Mouse (Mus musculus): Measurements from ENCODE around the gene Pak4. TPM values are rescaled to one million over a fixed set of nuclear protein-coding genes. Genes with fewer than 3 reads are reported as not detected.
"Not testable (repeated sequence)": the region's sequence is repeated elsewhere in the genome, so short reads cannot be mapped to it uniquely, and the experiment has no call there.

The Pak4 gene
- polyA plus RNA-seq, 1 experiment: 33.4 TPM

DNA sequence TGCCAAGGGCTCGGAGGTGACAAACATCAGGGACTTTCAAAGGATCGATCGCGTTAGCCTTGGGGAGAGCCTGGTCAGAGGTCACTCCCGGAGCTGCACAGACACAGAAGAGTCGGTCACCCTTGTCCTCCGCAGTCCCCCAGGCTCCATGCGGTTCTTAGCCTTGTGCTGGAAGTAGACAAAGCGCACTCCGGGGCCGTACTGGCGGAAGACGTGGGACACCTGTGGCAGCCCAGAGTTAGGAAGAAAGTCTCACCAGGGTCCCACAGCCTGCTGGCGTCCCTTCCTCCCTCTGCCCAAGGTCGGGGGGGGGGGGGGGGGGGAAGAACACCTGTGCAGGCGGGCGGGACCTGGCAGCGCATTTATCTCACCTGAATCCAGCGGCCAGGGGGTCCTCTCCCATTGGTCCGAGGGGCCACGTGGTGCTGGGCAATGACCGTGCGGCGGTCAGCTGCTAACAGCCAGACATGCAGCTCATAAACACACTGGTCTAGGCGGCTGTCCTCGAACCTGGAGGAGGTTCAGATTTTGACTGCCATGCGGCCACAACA, 53.9 kb downstream of the Pak4 start:
- Histone ChIP-seq H3K79me3 (ENCODE audit: low read depth) (no peaks in the 10 kb centered on the region), H3ac (ENCODE audit: control insufficient read depth, insufficient read length, low read depth) (no peak overlapping the region), H3K27me3 (ENCODE audit: control insufficient read depth, insufficient read depth, insufficient read length) (peaks cover 37% of the 10 kb centered on the region), H3K36me3 (ENCODE audit: control insufficient read depth, insufficient read depth) (no peaks in the 10 kb centered on the region), H3K4me3 (ENCODE audit: insufficient read depth, poor library complexity, severe bottlenecking) (no peak overlapping the region), H3K79me2 (ENCODE audit: control insufficient read depth, insufficient read depth) (no peaks in the 10 kb centered on the region)
- TF ChIP-seq FOSL1 (IDR thresholded peaks at IDR 0.05; ENCODE audit: insufficient read depth, low read length, poor library complexity, severe bottlenecking): no peak
- no peak for TF ChIP-seq MAX (IDR thresholded peaks at IDR 0.05)
- TF ChIP-seq MYOD1 (IDR thresholded peaks at IDR 0.05; ENCODE audit: control insufficient read depth, insufficient read length, low read depth): no peak
- no peak for TF ChIP-seq MYOG (IDR thresholded peaks at IDR 0.05; ENCODE audit: control insufficient read depth, extremely low read depth, insufficient read length)
- no peak for TF ChIP-seq CEBPB (IDR thresholded peaks at IDR 0.05; ENCODE audit: low read depth)
- TF ChIP-seq CTCF (IDR thresholded peaks at IDR 0.05; ENCODE audit: control insufficient read depth, insufficient read depth, insufficient read length): no peak
- TF ChIP-seq USF1 (IDR thresholded peaks at IDR 0.05; ENCODE audit: low read depth): no peak

DNA sequence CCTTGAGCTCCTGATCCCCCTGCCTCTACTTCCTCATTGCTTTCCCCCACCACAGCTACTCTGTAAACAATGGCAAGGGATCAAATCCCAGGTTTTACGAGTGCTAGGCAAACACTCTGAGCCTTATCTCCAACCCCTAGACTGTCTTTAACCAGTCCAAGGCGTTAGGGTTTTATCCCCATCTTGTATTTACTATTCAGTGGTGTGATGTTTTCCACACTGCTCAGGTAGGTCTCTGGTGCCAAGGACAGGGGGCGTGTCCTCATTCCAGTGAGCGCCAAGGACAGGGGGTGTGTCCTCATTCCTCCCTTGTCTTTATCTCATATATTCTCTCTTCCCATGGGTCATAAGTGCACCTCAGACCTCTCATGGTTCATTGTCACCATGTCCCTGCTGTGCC, 57.5 kb downstream of the Pak4 start, which contains the start of gene Sycn:
TSS of gene Sycn (plus strand) at position 360 of the 400 bp plus-strand sequence.
- Histone ChIP-seq H3K79me3 (ENCODE audit: low read depth) (no peaks in the 10 kb centered on the region), H3K79me2 (ENCODE audit: control insufficient read depth, insufficient read depth) (no peaks in the 10 kb centered on the region), H3K36me3 (ENCODE audit: control insufficient read depth, insufficient read depth) (no peaks in the 10 kb centered on the region), H3K27me3 (ENCODE audit: control insufficient read depth, insufficient read depth, insufficient read length) (peaks cover 19% of the 10 kb centered on the region), H3K4me3 (ENCODE audit: insufficient read depth, poor library complexity, severe bottlenecking) (no peak within 1 kb of the TSS), H3ac (ENCODE audit: control insufficient read depth, insufficient read length, low read depth) (no peak within 1 kb of the TSS)
- TF ChIP-seq MYOG (IDR thresholded peaks at IDR 0.05; ENCODE audit: control insufficient read depth, extremely low read depth, insufficient read length) (no peak), FOSL1 (IDR thresholded peaks at IDR 0.05; ENCODE audit: insufficient read depth, low read length, poor library complexity, severe bottlenecking) (no peak), MYOD1 (IDR thresholded peaks at IDR 0.05; ENCODE audit: control insufficient read depth, insufficient read length, low read depth) (no peak), MAX (IDR thresholded peaks at IDR 0.05) (no peak), CEBPB (IDR thresholded peaks at IDR 0.05; ENCODE audit: low read depth) (no peak), CTCF (IDR thresholded peaks at IDR 0.05; ENCODE audit: control insufficient read depth, insufficient read depth, insufficient read length) (no peak), USF1 (IDR thresholded peaks at IDR 0.05; ENCODE audit: low read depth) (no peak)

DNA sequence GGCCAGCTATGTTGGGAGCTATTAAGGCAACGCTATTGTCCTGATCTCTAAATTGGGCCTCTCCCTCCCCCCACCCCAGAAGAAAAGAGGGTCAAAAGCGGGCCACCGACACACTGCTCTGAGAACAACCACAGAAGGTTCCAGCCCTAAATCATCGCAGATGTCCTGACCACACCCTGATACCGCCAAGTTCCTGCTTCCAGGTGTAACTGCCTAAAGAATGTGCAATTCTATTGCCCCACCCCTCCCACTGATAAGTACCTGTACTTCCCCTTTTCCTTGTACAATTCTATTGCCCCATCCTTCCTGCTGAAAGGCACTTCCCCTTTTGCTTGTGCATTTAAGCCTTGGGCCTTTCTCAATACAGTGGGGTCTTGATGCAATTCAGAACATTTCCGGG, 59.1 kb downstream of the Pak4 start:
- not testable (repeated sequence) for H3K79me2 ChIP-seq (ENCODE audit: control insufficient read depth, insufficient read depth); H3K36me3 ChIP-seq (ENCODE audit: control insufficient read depth, insufficient read depth); H3ac ChIP-seq (ENCODE audit: control insufficient read depth, insufficient read length, low read depth); H3K4me3 ChIP-seq (ENCODE audit: insufficient read depth, poor library complexity, severe bottlenecking); H3K79me3 ChIP-seq (ENCODE audit: low read depth); H3K27me3 ChIP-seq (ENCODE audit: control insufficient read depth, insufficient read depth, insufficient read length)

DNA sequence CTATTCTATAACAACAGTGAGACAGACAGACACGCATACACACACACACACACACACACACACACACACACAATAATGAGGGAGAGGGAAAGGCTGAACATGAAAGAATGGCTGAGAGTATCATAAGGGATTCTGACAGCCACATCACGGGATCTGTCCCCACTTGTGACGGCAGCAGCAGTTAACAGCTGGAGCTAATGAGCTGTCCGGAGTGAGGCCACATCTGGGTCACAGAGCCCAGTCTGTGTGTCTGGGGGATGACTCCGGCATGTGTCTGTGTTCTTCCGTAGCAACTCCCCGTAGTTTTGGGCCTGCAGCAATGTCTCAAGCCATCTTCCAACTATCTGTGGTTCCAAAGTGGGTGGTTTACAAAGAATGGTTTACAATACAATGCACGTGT, 66.0 kb downstream of the Pak4 start:
- Histone ChIP-seq H3K27me3 (ENCODE audit: control insufficient read depth, insufficient read depth, insufficient read length) (peaks cover 14% of the 10 kb centered on the region), H3K4me3 (ENCODE audit: insufficient read depth, poor library complexity, severe bottlenecking) (no peak overlapping the region), H3K79me2 (ENCODE audit: control insufficient read depth, insufficient read depth) (no peaks in the 10 kb centered on the region), H3K79me3 (ENCODE audit: low read depth) (no peaks in the 10 kb centered on the region), H3K36me3 (ENCODE audit: control insufficient read depth, insufficient read depth) (no peaks in the 10 kb centered on the region), H3ac (ENCODE audit: control insufficient read depth, insufficient read length, low read depth) (no peak overlapping the region)
- no peak for TF ChIP-seq MYOD1 (IDR thresholded peaks at IDR 0.05; ENCODE audit: control insufficient read depth, insufficient read length, low read depth)
- no peak for TF ChIP-seq USF1 (IDR thresholded peaks at IDR 0.05; ENCODE audit: low read depth)
- no peak for TF ChIP-seq MYOG (IDR thresholded peaks at IDR 0.05; ENCODE audit: control insufficient read depth, extremely low read depth, insufficient read length)

DNA sequence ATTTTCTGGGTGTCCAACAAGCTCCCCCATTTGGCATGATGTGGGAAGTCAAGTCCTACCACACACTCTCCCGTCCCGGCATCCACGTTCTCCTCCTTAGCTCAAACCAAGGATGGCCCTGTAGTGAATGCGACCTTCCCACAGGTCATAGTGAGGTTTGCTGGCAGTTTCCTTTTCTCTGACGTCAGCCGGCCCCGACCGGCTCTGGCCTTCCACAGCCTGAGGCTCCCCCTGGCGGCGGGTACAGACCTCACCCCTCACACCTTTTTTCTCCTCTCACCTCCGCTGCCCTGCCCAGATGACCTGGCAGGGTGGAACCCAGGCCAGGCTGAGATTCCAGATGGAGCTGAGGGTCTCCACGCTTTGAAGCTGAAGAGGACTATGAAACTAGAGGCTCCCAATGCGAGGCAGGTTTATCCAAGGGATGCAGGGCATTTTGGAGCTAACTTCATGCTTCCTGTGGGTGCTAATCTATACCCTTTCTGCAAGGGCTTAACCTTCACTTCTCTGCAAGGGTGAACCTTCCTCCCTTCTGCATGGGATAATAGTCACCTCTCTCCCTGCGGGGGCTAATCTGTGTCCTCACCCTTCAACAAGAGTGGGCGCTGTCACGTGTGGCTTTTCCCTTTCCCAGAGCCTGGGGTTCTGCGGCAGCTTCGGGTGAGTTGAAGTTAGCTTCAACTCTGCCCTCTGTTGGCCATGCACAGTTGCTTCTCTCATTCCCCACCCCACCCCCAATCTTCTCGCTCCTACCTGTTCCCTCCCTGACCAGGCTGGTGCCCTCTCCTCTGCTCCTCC, 69.9 kb downstream of the Pak4 start:
- Histone ChIP-seq H3K79me2 (ENCODE audit: control insufficient read depth, insufficient read depth) (no peaks in the 10 kb centered on the region), H3K27me3 (ENCODE audit: control insufficient read depth, insufficient read depth, insufficient read length) (peaks cover 10% of the 10 kb centered on the region), H3K36me3 (ENCODE audit: control insufficient read depth, insufficient read depth) (no peaks in the 10 kb centered on the region), H3ac (ENCODE audit: control insufficient read depth, insufficient read length, low read depth) (no peak overlapping the region), H3K4me3 (ENCODE audit: insufficient read depth, poor library complexity, severe bottlenecking) (no peak overlapping the region), H3K79me3 (ENCODE audit: low read depth) (no peaks in the 10 kb centered on the region)
- no peak for TF ChIP-seq CEBPB (IDR thresholded peaks at IDR 0.05; ENCODE audit: low read depth)
- peak; percentile 66 for TF ChIP-seq CTCF (IDR thresholded peaks at IDR 0.05; ENCODE audit: control insufficient read depth, insufficient read depth, insufficient read length)

DNA sequence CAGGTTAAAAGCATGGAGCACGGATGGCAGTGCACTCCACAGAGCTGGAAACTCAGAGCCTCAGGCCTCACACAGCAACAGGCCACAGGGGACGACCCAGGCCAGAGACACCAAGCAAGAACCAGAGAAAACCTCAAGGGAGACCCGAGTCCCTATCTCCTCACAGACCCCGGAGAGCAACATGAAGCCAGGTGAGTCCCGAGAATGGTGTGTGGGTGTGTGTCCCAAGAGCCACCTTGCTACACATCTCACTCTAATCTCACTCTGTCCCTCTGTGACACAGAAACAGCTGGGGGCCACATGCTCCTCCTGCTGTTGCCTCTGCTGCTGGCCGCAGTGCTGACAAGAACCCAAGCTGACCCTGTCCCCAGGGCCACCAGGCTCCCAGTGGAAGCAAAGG, 75.4 kb downstream of the Pak4 start, which contains the start of gene Ifnl3:
TSS of gene Ifnl3 (plus strand) at position 301 of the 400 bp plus-strand sequence.
- not testable (repeated sequence) for H3ac ChIP-seq (ENCODE audit: control insufficient read depth, insufficient read length, low read depth); H3K36me3 ChIP-seq (ENCODE audit: control insufficient read depth, insufficient read depth); H3K4me3 ChIP-seq (ENCODE audit: insufficient read depth, poor library complexity, severe bottlenecking); H3K79me2 ChIP-seq (ENCODE audit: control insufficient read depth, insufficient read depth); H3K79me3 ChIP-seq (ENCODE audit: low read depth); H3K27me3 ChIP-seq (ENCODE audit: control insufficient read depth, insufficient read depth, insufficient read length)
